Mouse (Mus musculus) cerebellum, adult 9-11 months (tissue): ENCODE measurements at regions not wholly inside any gene's neighbourhood (a gene's known extent, or its start where the extent isn't known, plus 50 kb on each side); places are given as distances from the start of the nearest gene placed in this dataset.

ENCODE experiments used
- DNase-seq: peaks from one replicate; pipeline ENCODE4 v3.0.0; 2022

GRCm38 (mm10) chr3:149355362-149355761 is 365.0 kb upstream of the Adgrl2 start:
- DNase-seq: no peak

- no peak for DNase-seq
Observed at GRCm38 (mm10) chr3:149353958-149354357, 363.6 kb upstream of the Adgrl2 start.

DNA sequence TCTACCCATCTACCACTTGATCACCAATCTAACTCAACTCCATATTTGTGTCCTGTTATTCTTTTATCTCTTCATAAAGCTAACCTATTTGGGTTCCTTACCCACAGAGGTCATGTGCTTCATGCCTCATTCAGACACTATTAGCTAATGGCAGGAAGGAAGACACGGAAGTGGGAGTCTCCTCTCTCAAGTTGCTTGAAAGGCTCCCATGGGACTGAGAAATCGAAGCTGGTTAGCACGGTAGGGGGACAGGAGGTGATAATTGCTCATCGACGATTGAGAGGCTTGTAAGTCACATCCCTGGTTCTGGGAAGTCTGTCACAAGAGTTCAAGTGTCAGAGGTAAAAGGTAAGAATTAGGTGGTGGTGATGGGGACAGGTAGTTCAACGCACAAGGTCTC is 362.2 kb upstream of the Adgrl2 start:
- no peak for DNase-seq

- DNase-seq: no peak
Observed at GRCm38 (mm10) chr3:149349731-149350130, 359.4 kb upstream of the Adgrl2 start.

DNA sequence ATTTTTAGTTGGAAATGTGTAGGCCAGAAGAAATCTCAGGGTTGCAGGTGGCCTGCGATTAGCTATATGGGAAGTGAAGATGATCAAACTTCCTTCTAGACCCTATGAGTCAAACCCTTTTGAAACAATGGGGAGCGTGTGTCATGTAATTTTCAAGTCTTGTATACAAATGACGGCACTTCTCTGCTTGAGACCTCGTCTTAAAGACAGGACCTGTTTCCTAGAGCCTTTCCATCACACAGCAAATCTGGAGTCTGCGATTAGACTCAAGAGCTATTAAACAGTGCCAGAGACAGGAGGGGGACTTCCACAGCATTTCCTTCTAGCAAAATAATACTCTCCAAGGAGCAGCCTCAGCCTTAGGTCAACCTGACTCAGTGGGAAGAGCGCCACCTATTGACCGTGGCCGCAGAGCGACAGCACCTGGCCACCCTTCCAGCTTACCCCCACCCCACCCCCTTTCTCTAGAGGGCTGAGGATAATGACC is 358.9 kb upstream of the Adgrl2 start:
- no peak for DNase-seq

- DNase-seq: no peak
Observed at GRCm38 (mm10) chr3:149348459-149348971, 358.2 kb upstream of the Adgrl2 start.

- no peak for DNase-seq
Observed at GRCm38 (mm10) chr3:149347241-149347992, 357.1 kb upstream of the Adgrl2 start.

DNA sequence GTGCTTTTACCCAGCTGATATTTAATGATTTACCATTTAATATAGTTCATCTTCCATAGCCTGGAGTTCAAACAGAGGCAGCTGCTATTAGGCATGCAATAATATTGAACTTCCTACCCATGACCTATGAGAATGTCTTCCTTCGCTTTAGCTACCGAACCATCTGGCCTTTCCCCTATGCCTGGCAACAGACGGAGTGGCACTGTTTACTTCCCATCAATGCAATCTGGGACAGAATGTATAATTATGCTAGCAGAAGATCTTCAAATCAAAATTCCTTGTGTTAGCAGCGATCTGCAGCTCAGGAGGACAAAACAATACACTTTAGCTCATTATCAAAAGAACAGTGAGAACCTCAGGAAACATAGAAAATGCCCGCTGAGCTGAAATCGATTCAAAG is 352.2 kb upstream of the Adgrl2 start:
- no peak for DNase-seq

GRCm38 (mm10) chr3:149339374-149339753 is 349.0 kb upstream of the Adgrl2 start:
- DNase-seq: no peak

DNA sequence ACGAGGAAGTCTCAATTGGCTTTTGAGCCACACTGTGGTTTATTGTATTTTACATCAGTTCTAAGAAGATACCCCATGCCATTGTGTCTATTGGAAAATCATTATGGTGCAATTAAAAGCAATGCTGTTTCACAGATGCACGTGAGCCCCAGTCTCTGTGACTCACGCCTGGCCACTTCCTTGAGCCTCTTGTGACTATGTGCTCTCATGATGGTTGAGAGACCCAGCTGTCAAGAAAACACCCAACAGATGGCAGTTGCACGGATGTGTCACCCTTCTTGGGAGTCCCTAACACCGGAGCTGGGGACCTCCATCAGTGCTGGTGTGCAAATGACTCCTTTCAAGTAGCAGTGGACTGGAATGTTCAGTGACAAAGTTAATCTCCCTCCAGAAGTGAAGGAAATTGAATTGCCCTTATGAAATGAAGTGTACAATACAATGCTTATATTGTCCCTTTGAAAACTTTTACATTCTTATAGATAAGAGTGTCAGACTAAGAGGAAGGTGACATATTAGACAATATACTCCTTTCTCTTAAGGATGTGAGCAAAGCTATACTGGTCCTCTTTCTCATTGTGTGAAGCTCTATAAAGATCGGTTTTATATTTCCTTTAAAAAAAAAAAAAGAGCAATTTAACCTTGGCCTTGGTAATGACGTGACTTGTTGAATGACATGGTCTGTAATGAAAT is 348.5 kb upstream of the Adgrl2 start:
- no peak for DNase-seq

DNA sequence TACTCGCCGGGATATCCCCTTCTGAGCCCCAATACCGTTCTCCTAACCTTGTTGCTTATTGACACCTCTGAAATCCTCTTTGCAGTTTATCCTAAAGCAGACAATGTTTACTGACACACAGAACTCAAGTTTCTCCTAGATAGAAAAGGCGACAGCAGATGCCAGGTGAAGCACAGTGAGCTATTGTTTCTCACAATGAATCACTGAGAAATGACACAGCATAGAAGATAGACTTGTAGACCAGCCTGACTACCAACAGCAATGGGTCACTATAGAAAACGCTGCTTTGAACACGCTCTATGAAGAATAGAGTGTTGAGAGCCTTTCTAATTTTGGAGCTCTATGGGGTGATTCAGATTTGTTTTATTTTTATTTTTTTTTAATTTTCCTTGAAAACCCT is 344.9 kb upstream of the Adgrl2 start:
- DNase-seq: no peak

DNA sequence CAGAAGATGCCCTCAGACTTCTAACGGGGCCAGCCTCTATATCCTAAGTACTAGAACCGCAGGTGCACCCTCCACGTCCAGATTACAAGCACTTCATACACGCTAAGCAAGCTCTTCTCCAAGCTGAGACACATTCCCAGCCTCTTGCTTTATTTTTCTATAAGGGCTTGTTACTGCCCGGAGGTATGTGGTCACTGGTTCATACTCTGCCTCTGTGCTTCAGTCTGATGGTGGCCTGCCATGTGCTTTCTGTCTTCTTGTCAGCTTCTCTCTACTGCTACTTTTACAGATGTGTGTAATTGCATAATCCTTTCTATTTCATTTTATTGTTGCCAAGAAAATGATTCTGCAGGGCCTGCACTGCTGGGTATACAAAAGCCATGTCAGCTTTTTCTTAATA is 343.3 kb upstream of the Adgrl2 start:
- no peak for DNase-seq

GRCm38 (mm10) chr3:149333131-149333530 is 342.8 kb upstream of the Adgrl2 start:
- no peak for DNase-seq

DNA sequence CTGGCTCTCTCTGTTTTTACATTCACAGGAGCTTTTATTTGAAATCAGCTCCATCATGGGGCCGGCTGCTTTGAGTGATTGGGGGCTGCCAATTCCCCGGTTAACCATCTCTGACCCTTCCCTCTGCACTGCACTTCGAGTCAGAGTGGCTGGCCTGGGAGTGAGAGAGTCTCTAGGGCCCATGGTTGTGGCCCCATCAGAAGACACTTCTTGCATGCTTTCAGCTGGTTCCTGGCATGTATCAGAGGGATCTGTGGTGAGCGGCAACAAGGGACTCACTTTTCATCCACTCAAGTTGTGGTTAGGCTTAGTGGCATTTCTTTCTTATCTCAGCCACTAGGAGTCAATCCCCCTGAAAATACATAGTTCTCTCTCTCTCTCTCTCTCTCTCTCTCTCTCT is 341.8 kb upstream of the Adgrl2 start:
- DNase-seq: no peak

- no peak for DNase-seq
Observed at GRCm38 (mm10) chr3:149331251-149331960, 341.1 kb upstream of the Adgrl2 start.

DNA sequence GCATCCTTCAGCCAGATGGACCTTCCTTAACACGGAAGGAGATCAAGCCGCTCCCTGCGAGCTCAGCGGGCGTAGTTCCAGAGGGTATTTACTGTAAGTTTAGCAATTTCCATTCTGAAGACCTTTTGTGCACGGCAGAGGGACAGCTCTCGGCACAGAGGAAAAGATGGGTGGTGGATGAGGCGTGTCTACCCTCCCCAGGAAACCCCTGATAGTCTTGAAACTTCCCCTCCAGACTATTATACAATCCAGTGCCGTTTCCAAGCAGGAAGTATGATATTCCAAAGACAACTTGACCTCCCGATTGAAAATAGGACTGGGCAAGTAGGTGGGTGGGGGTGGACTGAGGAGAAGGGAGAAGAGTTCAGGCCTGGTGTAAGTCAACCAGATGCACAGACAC is 340.4 kb upstream of the Adgrl2 start:
- DNase-seq: no peak

DNA sequence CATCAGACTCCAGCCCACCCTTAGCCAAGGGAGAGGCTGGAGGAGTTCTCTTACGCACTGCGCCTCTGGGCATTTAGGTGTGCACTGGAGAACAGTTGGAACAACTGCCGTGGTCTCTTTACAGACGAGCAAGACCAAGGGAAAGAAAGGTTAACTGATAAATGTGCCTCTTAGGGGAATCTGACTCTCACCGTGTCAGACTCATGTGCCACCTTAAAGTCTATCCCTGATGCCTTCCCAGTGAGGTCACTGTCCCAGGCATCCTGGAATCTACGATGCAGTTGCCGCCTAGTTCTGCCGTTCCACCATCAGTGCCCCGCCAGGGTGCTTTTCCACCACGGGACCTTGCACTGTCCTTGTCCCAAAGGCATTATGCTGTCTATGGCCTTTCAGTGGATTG is 339.7 kb upstream of the Adgrl2 start:
- no peak for DNase-seq

GRCm38 (mm10) chr3:149329615-149330014 is 339.3 kb upstream of the Adgrl2 start:
- DNase-seq: no peak

- no peak for DNase-seq
Observed at GRCm38 (mm10) chr3:149326664-149327063, 336.3 kb upstream of the Adgrl2 start.

DNA sequence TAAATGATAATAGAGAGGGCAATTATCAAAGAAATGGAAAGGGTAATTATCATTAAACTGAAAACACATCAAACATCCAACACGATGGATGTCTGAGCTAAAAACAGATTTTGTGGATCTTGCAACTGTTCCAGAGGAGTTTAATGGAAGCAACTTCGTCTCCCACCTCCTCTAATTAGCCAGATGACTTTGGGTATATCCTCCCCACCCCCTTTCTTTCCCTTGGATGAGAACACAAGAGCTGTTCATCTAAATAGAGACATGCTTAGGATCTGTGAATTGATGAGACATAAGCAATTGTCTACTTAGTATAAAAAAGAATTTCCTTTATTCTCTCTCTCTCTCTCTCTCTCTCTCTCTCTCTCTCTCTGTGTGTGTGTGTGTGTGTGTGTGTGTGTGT is 333.7 kb upstream of the Adgrl2 start:
- DNase-seq: no peak

DNA sequence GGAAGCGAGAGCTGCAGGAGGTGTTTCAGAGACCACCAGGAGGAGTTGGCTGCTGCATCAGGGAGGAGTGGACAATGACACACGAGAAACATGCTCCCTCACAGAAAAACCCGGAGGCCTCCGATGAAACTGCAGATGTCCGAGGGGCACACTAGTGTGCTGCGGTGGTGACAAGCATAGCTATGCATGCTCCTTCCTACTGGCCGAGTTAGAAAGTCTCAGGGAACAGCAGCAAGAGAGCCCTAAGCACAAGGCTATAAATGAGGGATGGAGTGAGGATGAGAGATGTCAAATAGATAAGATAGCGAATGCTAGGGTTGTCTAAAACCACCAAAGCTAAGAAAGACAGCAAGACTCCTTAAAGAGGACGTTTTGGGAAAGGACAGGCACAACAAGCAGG is 328.4 kb upstream of the Adgrl2 start:
- no peak for DNase-seq

DNA sequence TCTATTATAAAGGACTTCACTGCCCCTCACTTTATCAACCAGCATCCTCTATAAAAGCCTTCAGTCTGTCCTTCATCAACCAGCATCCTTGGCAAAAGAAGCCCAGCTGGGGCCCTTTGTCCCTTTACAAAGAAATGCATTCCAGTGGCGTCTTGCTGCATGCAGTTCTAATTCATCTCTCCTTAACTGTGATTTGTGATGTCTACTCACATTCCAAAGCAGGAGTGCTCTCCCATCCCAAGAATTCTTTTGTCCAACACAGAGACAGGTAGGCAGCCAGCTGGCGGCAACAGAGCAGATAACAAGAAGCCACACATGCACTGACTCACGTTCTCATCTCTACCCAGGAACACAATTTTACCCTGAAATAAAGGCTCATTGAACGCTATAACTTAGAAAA is 323.9 kb upstream of the Adgrl2 start:
- DNase-seq: no peak

- no peak for DNase-seq
Observed at GRCm38 (mm10) chr3:149313217-149313616, 322.9 kb upstream of the Adgrl2 start.

- DNase-seq: no peak
Observed at GRCm38 (mm10) chr3:149311576-149311975, 321.2 kb upstream of the Adgrl2 start.
